Mouse (Mus musculus): ENCODE results near the gene Eci1. TPM values are rescaled to one million over a fixed set of nuclear protein-coding genes. Genes with fewer than 3 reads are reported as not detected.

Gene Eci1
- polyA plus RNA-seq (2012) = 9.3 and 10.6 TPM in 2 replicates

DNA sequence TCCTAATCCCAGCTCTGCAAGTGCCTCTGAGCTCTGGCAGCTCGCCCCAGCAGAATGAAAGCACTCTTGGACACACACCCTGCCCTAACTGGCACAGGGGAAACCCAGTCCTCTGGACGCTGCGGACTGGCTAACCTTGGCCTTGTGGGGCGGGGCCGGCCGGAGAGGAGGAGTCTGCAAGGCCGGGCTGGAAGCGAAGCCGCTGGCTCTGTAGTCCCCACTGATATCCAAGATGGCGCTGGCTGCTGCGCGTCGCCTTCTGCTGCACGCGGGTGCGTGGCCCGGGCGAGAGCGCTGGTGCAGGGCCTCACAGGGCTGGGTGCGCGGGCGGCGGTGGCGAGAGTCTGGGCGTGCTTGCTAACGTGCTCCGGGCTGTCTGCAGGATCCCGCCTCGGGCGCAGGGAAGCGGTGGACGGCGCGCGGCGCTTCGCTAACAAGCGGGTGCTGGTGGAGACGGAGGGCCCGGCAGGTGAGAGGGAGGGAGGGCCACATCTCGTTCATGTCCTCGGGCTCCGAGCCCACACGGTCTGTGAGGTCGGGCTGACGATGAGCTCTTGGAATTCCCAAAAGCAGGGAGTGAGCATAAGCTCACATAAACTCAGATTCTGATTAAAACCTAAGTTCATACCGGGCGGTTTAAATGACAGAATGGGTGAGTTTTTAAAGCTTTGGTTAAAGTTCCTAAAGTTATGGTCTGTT is at the start of gene Eci1:
Eci1 (plus strand) TSS at position 171 of the 699 bp plus-strand sequence.
- H3K9me3 ChIP-seq (ENCODE audit: control insufficient read depth, low read length) = no peaks in the 10 kb centered on the region
- H3K27me3 ChIP-seq (ENCODE audit: control insufficient read depth) = no peaks in the 10 kb centered on the region
- peaks cover 48% of the 10 kb centered on the region for H3K4me1 ChIP-seq (ENCODE audit: control insufficient read depth)
- TF ChIP-seq GATA1 (IDR thresholded peaks at IDR 0.05; ENCODE audit: low read length) = no peak
- no peak for TF ChIP-seq TAL1 (IDR thresholded peaks at IDR 0.05; ENCODE audit: low read length)
- H3K4me3 ChIP-seq (replicated peaks) = peak within 1 kb of the TSS; percentile 77
- peaks cover 67% of the 10 kb centered on the region for H3K36me3 ChIP-seq (ENCODE audit: control insufficient read depth)

DNA sequence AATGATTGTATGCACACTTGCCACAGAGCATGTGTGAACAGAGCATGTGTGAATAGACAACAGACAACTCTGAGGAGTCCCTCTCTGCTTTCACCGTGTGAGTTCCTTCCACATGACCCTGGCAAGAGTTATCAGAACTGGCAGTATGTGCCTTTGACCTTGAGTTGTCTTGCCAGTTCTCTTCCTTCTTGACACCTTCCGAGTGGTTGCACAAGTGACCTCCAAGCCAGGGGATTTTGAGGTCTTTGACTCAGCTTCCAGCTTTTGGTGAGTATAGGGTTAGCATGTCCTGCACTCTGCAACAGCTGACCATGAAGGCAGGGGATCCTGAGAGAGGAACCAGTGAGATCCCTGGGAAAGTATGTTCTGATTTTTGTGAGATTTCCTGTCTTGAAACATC is 47.9 kb upstream of the Eci1 start:
- no peaks in the 10 kb centered on the region for H3K27me3 ChIP-seq (ENCODE audit: control insufficient read depth)
- TF ChIP-seq GATA1 (IDR thresholded peaks at IDR 0.05; ENCODE audit: low read length) (no peak), TAL1 (IDR thresholded peaks at IDR 0.05; ENCODE audit: low read length) (no peak)

DNA sequence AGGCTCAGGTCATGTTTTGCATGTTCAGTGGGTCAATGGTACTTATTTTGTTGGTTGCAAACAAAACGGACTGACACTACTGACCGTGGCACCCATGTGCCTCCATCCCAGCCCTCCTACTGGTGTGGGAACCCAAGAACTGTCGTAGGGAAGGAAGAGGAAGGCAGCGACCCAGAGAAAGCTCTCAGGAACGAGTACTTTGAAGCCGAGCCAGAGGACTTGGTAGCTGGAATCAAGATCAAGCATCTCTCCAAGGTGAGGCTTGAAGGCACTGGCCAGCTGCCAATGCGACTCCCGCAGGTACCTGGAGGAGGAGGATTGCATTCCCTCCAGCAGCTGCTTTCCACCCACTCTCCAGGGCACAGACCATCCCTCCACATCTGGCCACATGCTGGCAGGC is 42.7 kb upstream of the Eci1 start:
- TF ChIP-seq GATA1 (IDR thresholded peaks at IDR 0.05; ENCODE audit: low read length) (no peak), TAL1 (IDR thresholded peaks at IDR 0.05; ENCODE audit: low read length) (no peak)
- no peaks in the 10 kb centered on the region for H3K27me3 ChIP-seq (ENCODE audit: control insufficient read depth)
- no peaks in the 10 kb centered on the region for H3K9me3 ChIP-seq (ENCODE audit: control insufficient read depth, low read length)
- no peak overlapping the region for H3K4me3 ChIP-seq (replicated peaks)
- H3K36me3 ChIP-seq (ENCODE audit: control insufficient read depth) = peaks cover 91% of the 10 kb centered on the region
- no peaks in the 10 kb centered on the region; the same call in 1 of the 2 replicates for H3K4me1 ChIP-seq (ENCODE audit: control insufficient read depth)

More for the DNA sequence above, 47.9 kb upstream of the Eci1 start:
- Histone ChIP-seq H3K36me3 (ENCODE audit: control insufficient read depth) (peaks cover 90% of the 10 kb centered on the region), H3K4me3 (replicated peaks) (no peak overlapping the region), H3K9me3 (ENCODE audit: control insufficient read depth, low read length) (no peaks in the 10 kb centered on the region), H3K4me1 (ENCODE audit: control insufficient read depth) (peaks cover 18% of the 10 kb centered on the region)

DNA sequence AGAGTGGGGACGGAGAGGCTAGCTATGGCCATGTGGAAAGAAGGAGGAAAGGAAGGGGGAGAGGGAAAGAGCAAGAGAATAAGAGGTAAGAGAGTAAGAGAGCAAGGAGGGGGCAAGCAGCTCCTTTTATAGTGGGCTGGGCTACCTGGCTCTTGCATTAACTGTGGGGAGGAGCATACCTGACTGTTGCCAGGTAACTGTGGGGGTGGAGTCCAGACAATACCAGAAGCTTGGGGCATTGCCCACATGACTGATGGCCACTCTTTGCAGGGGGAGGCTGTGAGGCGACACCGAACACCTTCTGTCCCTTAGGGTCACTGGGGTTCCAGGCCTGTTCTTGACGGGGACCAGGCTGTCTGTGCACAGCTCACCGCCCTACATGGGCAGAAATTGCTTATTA is 37.7 kb upstream of the Eci1 start:
- H3K27me3 ChIP-seq (ENCODE audit: control insufficient read depth) = no peaks in the 10 kb centered on the region
- TF ChIP-seq GATA1 (IDR thresholded peaks at IDR 0.05; ENCODE audit: low read length) = no peak
- TF ChIP-seq TAL1 (IDR thresholded peaks at IDR 0.05; ENCODE audit: low read length) = no peak
- H3K4me3 ChIP-seq (replicated peaks) = no peak overlapping the region
- no peaks in the 10 kb centered on the region for H3K9me3 ChIP-seq (ENCODE audit: control insufficient read depth, low read length)
- H3K36me3 ChIP-seq (ENCODE audit: control insufficient read depth) = peaks cover 94% of the 10 kb centered on the region
- no peaks in the 10 kb centered on the region; the same call in 1 of the 2 replicates for H3K4me1 ChIP-seq (ENCODE audit: control insufficient read depth)

DNA sequence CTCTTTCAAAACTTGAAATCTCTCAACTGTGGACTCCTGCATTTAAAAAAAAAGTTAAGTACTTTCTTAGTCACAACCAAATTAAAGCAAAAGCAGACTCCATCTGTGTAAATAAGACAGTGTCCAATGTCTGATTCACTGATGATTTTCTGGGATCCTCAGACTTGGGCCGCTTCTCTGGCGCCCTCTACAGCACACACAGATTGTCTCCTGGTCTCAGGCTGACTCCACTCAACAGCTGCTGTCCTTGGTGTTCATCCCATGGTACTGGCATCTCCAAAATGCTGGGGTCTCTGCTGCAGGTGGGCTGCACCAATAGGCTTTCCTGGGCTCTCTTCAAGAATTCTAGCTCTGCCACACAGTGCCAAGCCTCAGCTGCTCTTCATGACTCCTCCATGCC is 36.6 kb upstream of the Eci1 start:
- no peaks in the 10 kb centered on the region; the same call in 1 of the 2 replicates for H3K4me1 ChIP-seq (ENCODE audit: control insufficient read depth)
- no peaks in the 10 kb centered on the region for H3K27me3 ChIP-seq (ENCODE audit: control insufficient read depth)
- H3K4me3 ChIP-seq (replicated peaks) = no peak overlapping the region
- peaks cover 89% of the 10 kb centered on the region for H3K36me3 ChIP-seq (ENCODE audit: control insufficient read depth)
- TF ChIP-seq GATA1 (IDR thresholded peaks at IDR 0.05; ENCODE audit: low read length) (no peak), TAL1 (IDR thresholded peaks at IDR 0.05; ENCODE audit: low read length) (no peak)
- H3K9me3 ChIP-seq (ENCODE audit: control insufficient read depth, low read length) = no peaks in the 10 kb centered on the region

DNA sequence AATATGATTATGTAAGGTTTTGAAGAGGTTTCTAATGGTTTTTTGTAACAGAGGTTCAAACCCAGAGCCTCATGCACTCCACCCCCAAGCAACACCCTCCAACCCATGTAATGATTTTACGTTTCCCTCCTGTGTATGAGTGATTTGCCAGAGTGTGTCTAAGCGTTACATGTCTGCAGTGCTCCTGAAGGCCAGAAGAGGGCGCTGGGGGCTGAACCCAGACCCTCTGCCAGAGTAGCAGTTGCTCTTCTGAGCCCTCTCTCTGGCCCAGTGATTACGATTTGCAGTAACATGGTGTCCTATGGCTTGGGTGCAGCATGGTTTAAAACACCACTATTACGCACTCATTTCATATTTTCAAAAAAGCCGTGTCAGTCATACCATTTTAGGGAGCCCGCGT is 35.3 kb upstream of the Eci1 start:
- Histone ChIP-seq H3K4me1 (ENCODE audit: control insufficient read depth) (no peaks in the 10 kb centered on the region), H3K36me3 (ENCODE audit: control insufficient read depth) (peaks cover 86% of the 10 kb centered on the region), H3K9me3 (ENCODE audit: control insufficient read depth, low read length) (no peaks in the 10 kb centered on the region), H3K27me3 (ENCODE audit: control insufficient read depth) (no peaks in the 10 kb centered on the region), H3K4me3 (replicated peaks) (no peak overlapping the region)
- TF ChIP-seq GATA1 (IDR thresholded peaks at IDR 0.05; ENCODE audit: low read length) (no peak), TAL1 (IDR thresholded peaks at IDR 0.05; ENCODE audit: low read length) (no peak)

DNA sequence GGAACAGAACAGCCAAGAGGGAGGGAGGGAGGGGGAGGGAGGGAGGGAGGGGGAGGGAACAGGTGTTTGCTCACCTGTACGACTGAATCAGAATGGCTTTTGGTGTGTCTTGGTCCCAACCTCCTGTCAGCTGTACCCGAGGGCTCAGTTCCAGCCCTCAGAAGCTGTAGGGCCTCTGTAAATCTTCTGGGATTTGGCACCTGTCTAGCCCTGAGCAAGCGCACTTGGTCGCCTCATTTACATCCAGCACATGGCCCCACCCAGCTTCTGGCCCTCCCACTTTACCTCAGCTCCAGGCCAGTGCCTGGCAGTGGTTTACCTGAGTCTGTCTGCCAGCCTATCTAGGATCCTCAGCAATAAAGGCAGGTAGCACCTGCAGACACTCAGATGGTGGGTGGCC is 32.9 kb upstream of the Eci1 start:
- peaks cover 87% of the 10 kb centered on the region for H3K36me3 ChIP-seq (ENCODE audit: control insufficient read depth)
- H3K9me3 ChIP-seq (ENCODE audit: control insufficient read depth, low read length) = no peaks in the 10 kb centered on the region
- H3K27me3 ChIP-seq (ENCODE audit: control insufficient read depth) = no peaks in the 10 kb centered on the region
- TF ChIP-seq GATA1 (IDR thresholded peaks at IDR 0.05; ENCODE audit: low read length) = no peak
- TF ChIP-seq TAL1 (IDR thresholded peaks at IDR 0.05; ENCODE audit: low read length) = no peak
- H3K4me1 ChIP-seq (ENCODE audit: control insufficient read depth) = peaks cover 2% of the 10 kb centered on the region; the same call in 1 of the 2 replicates
- H3K4me3 ChIP-seq (replicated peaks) = no peak overlapping the region

DNA sequence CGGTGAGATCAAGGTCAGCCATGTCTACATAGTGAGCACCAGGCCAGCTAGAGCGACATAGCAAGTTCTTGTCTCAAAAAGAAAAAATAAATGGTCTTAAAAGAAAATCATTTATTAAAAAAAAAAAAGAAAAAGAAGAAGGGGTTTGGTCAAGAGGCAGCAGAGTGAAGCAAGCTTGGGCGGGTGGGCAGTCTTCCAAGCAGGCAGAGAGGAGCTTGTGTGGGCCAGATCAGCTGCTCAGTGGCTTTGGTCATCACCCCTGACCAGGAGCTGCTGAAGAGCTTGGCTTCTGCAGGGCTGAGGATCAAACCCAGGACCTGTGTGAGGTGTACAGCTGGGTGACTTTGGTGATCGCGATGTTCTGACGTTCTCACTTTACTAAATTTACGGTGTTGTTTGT is 32.0 kb upstream of the Eci1 start:
- H3K4me3 ChIP-seq (replicated peaks) = no peak overlapping the region
- peaks cover 2% of the 10 kb centered on the region; the same call in 1 of the 2 replicates for H3K4me1 ChIP-seq (ENCODE audit: control insufficient read depth)

DNA sequence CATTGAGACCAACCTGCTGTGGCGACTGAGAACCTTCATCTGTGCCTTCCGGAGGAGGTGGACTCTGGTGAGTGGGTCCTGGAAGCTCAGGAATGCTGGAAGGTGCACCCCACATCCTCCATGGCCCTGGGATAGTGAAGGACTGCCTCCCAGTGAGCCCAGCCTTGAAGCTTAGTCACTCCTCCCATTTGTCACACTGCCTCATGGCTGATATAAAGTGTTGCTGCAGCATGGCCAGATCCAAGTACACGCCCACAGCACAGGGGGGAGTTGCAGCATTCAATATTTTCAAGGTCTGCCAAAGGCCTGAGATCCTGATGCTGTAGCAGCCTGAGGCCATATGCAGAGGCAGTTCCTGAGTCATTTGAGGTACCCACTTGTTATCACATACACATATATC is 24.1 kb upstream of the Eci1 start:
- Histone ChIP-seq H3K36me3 (ENCODE audit: control insufficient read depth) (peaks cover 92% of the 10 kb centered on the region), H3K27me3 (ENCODE audit: control insufficient read depth) (no peaks in the 10 kb centered on the region), H3K4me1 (ENCODE audit: control insufficient read depth) (peaks cover 2% of the 10 kb centered on the region), H3K9me3 (ENCODE audit: control insufficient read depth, low read length) (no peaks in the 10 kb centered on the region), H3K4me3 (replicated peaks) (no peak overlapping the region)
- no peak for TF ChIP-seq TAL1 (IDR thresholded peaks at IDR 0.05; ENCODE audit: low read length)
- no peak for TF ChIP-seq GATA1 (IDR thresholded peaks at IDR 0.05; ENCODE audit: low read length)

More for the DNA sequence above, 32.0 kb upstream of the Eci1 start:
- TF ChIP-seq GATA1 (IDR thresholded peaks at IDR 0.05; ENCODE audit: low read length) = no peak
- TF ChIP-seq TAL1 (IDR thresholded peaks at IDR 0.05; ENCODE audit: low read length) = no peak
- Histone ChIP-seq H3K9me3 (ENCODE audit: control insufficient read depth, low read length) (no peaks in the 10 kb centered on the region), H3K36me3 (ENCODE audit: control insufficient read depth) (peaks cover 87% of the 10 kb centered on the region), H3K27me3 (ENCODE audit: control insufficient read depth) (no peaks in the 10 kb centered on the region)

Measured in erythroblast, embryonic 14.5 days (primary cell).